Mouse (Mus musculus): ENCODE results near the gene Kcnq2.

Kcnq2 gene

GRCm38 (mm10) chr2:181102161-181102560, 32.9 kb downstream of the Kcnq2 start:
- no peak for DNase-seq (ENCODE audit: low spot score)

DNA sequence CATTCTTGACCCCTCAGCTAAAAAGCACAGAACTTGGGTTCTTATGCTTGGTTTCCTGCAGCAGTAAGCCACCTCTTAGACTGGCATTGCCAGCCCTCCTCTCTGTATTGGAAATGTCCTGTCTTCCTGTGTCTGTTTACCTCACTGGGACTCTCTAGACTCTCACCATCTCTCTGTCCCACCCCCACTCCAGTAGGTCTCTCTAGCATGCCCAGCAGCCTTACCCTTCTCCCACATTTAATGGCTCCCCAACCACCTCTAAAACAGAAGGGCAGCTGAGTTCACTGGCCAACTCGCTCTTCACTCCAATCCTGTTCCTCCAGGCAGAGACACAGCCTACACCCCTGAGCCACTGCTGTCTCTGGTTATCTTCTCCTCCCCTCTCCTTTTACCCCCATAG, 33.5 kb downstream of the Kcnq2 start:
- DNase-seq (ENCODE audit: low spot score), result no peak

DNA sequence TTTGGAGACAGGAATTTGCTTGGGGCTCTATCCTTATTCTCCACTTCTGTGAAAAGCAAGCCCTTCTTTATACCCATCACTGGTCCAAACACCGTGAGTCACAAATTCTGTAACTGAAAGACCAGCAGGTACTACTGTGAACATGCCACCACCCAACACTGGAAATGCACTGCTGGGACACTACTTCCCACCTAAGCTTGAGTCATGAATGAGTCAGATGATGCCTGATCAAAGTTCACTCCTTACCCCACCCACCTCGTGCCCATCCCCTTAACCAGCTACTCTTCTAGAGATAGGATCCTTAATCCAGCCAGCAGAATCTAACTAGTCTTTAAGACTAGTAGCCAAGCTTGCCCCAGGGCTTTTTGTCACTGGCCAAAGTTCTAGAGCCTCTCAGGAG, 35.0 kb downstream of the Kcnq2 start:
- DNase-seq (ENCODE audit: low spot score), result no peak

DNA sequence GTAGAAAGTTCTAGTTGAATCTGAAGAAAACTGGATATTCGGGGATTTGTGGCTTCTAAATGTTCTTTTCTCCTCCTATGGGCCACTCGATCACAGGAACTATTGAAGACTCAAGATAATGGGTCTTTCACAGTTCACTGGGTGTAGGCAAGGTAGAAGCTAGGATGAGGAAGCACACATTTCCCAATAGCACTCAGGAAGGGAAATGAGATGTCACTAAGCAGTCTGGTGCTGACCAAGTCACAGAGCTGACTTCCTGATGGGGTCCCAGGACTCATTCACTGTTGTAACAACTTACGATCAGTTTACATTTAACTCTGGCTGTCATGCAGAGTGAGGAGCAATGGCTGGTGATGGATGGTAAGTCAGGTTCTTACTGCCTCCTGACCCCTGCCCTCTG, 45.0 kb downstream of the Kcnq2 start:
- no peak for DNase-seq (ENCODE audit: low spot score)

DNA sequence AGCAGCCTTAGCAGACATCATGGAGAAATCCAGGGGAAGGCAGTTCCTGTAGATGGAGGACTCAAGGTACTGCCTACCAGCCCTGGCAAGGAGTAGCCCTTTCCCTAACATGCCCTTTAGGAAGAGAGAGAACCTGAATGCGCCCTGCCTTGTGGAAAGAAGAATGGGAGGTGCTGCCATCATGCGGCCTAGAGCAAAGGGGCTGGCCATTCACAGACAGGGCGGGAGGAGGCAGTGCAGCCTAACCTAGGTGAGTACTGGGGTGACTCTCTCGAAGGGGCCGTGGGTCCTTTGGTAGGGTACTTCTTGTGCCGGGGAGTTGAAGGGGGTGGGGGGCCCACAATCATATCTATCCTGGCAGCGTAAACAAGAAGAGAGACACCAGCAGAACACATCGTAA, 50.1 kb downstream of the Kcnq2 start:
- DNase-seq (ENCODE audit: low spot score), result no peak

GRCm38 (mm10) chr2:181083945-181084344, 51.2 kb downstream of the Kcnq2 start:
- no peak for DNase-seq (ENCODE audit: low spot score)

DNA sequence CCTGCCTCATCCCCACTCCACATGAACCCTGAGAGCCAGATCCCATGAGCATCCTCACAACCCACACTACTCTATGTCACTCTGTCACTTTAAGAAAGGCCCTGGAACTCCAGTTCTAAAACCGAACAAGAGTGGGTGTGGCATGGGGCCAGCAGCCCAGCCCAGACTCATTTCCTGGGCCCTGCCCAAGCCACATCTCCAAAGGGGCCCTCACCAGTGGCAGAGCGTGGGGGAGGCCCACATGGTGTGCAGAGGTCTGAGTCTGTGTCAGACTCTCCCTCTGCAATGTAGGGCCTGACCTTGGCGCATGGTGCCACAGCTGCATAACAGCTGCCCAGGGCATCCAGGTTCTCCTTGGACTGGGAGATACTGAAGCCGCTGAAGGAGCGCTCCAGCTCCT, 54.2 kb downstream of the Kcnq2 start:
- no peak for DNase-seq (ENCODE audit: low spot score)

DNA sequence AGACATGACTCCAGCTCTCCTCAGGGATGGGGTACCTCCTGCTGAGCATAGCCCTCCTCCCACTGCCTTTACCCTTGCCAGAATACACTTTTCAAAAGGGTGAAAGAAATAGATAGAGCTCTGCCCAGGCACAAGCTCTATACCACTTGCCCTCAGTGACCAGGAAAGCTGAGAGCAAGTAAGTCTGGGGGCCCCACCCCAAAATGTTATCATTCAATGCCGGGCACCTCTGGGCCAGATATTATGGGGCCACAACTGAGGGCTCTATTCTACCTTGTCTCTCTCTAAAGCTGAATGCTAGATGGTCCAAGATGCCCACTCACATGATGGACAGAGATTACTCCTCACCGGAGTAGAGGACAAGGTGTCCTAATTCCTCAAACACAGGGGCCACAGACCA, 55.6 kb downstream of the Kcnq2 start:
- DNase-seq (ENCODE audit: low spot score), result no peak

DNA sequence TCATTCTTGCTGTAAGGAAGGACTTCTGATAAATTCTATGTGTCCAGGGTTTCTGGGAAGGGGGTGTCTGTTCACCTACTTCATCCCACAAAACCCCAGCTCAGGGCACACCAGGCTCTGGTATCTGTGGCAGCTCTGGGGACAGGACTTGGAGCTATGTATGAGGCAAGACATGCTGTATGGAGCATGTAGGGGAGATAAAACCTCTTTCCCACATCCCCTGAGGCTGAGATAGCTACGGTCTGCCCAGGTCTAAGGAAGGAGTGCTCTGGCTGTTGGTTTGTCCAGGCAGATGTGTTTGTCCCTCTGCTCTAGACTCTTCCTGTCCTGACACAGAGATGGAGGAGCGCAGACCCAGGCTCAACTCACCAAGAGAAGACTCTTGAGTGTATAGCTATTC, 56.2 kb downstream of the Kcnq2 start:
- DNase-seq (ENCODE audit: low spot score), result no peak

- no peak for DNase-seq (ENCODE audit: low spot score)
Measured at GRCm38 (mm10) chr2:181075501-181075900, 59.6 kb downstream of the Kcnq2 start.

GRCm38 (mm10) chr2:181072403-181072714, 62.7 kb downstream of the Kcnq2 start:
- DNase-seq (ENCODE audit: low spot score), result no peak

DNA sequence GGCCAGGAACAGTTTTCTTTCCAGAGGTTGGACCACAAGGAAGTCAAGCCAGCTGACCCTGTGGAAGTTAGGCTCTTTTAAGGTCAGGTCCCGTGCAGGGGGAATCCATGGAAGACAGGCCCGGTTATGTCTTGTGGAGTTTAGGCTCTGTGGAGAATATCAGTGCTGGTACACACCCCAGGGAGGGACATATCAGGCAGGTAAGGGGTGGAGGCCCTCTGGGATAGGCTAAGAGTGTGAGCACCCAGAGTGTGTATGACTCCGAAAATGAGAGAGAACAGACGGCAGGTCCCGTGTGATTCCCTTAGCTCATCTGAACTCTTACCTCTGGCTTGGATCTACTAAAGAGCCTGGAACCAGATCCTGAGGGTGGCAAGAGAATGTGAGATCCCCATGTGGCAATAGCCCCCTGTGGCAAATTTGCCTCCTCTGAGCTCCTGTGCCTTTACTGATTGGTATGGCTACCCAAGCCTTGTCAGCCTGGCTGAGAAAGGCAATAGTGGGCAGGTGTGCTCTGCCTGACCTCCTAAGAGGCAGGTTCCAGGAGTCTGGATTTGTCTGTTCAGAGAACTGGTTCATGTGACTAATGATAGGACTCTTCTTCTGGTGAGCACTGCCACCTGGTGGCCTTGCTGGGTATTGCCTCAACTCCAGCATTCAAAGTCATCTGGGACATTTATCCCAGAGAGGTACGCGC, 63.2 kb downstream of the Kcnq2 start:
- peak; percentile 91 for DNase-seq (ENCODE audit: low spot score)

- peak; percentile 57 for DNase-seq (ENCODE audit: low spot score)
Measured at GRCm38 (mm10) chr2:181070136-181070535, 65.0 kb downstream of the Kcnq2 start.

DNA sequence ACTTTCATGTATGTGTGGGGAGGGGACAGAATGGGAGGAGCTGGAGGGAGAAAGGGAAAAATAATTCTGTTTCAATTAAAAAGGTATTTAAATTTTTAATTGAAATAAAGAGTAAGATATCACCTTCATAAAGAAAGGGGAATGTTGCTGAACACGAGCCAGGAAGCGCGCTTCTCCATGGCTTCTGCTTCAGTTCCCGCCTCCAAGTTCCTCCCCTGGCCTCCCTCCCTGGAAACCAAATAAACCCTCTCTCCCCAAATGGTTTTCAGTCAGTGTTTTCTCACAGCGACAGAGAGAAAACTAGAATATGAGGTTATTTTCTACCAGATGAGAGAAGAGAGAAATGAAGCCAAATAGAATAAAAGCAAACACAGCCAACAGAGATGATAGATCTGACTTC, 66.6 kb downstream of the Kcnq2 start:
- DNase-seq (ENCODE audit: low spot score), result no peak

- no peak for DNase-seq (ENCODE audit: low spot score)
Measured at GRCm38 (mm10) chr2:181065827-181066226, 69.3 kb downstream of the Kcnq2 start.

- DNase-seq (ENCODE audit: low spot score), result peak; percentile 89
Measured at GRCm38 (mm10) chr2:181060127-181060526, 75.0 kb downstream of the Kcnq2 start.

GRCm38 (mm10) chr2:181058193-181058592, 76.9 kb downstream of the Kcnq2 start:
- no peak for DNase-seq (ENCODE audit: low spot score)

- no peak for DNase-seq (ENCODE audit: low spot score)
Measured at GRCm38 (mm10) chr2:181057341-181057740, 77.8 kb downstream of the Kcnq2 start.

DNA sequence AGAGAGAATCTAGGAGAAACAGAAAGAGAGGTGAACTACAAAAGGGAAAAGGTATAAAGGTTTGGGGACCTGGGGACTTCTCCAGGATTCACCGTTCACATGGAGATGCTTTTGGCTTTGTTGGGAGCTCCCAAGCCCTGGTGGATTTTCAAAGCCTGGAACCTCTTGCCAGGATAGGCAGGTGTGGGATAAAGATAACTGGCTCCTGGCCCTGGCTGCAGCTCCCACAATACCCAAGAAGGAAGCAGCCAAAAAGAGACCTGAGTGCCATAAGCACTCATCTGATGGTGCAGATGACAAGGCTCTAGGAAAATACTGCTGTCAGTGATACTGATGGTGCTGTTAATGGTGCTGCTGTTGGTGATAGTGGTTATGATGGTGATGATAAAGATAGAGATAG, 82.9 kb downstream of the Kcnq2 start:
- no peak for DNase-seq (ENCODE audit: low spot score)

DNA sequence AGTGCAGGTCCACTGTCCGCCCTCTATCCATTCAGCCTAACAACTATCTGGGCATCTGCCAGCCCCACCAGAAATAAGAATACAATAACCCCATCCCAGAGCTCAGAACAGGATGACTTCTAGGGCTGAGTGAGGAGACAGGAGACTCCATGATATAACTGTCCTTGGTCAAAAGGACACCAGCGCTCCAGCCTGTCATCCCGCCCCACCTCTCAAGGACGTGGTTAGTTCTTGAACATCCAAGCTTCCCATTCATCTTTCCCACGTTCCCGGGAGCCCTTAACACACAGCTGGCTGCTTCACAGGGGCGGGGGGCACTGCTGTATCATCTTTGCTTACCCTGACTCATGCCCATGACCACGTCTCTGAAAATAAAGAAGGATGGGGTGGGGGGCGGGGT, 86.1 kb downstream of the Kcnq2 start:
- DNase-seq (ENCODE audit: low spot score), result no peak

GRCm38 (mm10) chr2:181048252-181048945, 86.7 kb downstream of the Kcnq2 start:
- no peak for DNase-seq (ENCODE audit: low spot score)

- no peak for DNase-seq (ENCODE audit: low spot score)
Measured at GRCm38 (mm10) chr2:181044001-181044400, 91.1 kb downstream of the Kcnq2 start.

GRCm38 (mm10) chr2:181043437-181043836, 91.7 kb downstream of the Kcnq2 start, which contains the start of gene Chrna4:
Gene Chrna4, minus strand, starts transcription at chr2:181043546.
- DNase-seq (ENCODE audit: low spot score), result no peak

- no peak for DNase-seq (ENCODE audit: low spot score)
Measured at GRCm38 (mm10) chr2:181042376-181042775, 92.7 kb downstream of the Kcnq2 start.
